Mouse (Mus musculus): ENCODE measurements around the gene Ralgps1. TPM values are rescaled to one million over a fixed set of nuclear protein-coding genes. Genes with fewer than 3 reads are reported as not detected.
A peak's percentile ranks its signal among the peaks of the same experiment; 100 is the strongest.

Gene Ralgps1
- total RNA-seq, 2 experiments from 2014 or later, result 62.8 to 70.2 TPM

GRCm38 (mm10) chr2:33359184-33359583 is 12.1 kb downstream of the Ralgps1 start:
- intact Hi-C loops (cut with DNase I), result no loop called here
- no peak for DNase-seq (ENCODE audit: extremely low spot score in 1 of 2, low spot score in 2 of 2)
- TF ChIP-seq CTCF (IDR thresholded peaks at IDR 0.05), result no peak
- Histone ChIP-seq H3K27ac (no peak overlapping the region), H3K4me3 (no peak overlapping the region)

GRCm38 (mm10) chr2:33357250-33357838 is 13.9 kb downstream of the Ralgps1 start:
- no peak for DNase-seq (ENCODE audit: extremely low spot score in 1 of 2, low spot score in 2 of 2)
- no peak for TF ChIP-seq CTCF (IDR thresholded peaks at IDR 0.05)
- Histone ChIP-seq H3K27ac (no peak overlapping the region), H3K4me3 (no peak overlapping the region)
- intact Hi-C loops (cut with DNase I), result no loop called here

- intact Hi-C loops (cut with DNase I), result no loop called here
- no peak overlapping the region for H3K4me3 ChIP-seq
- peak; percentile 60 to 75 for DNase-seq (ENCODE audit: extremely low spot score in 1 of 2, low spot score in 2 of 2)
- H3K27ac ChIP-seq, result no peak overlapping the region; the same call in 1 of the 2 replicates
- no peak for TF ChIP-seq CTCF (IDR thresholded peaks at IDR 0.05)
Measured at GRCm38 (mm10) chr2:33355558-33355957, 15.7 kb downstream of the Ralgps1 start.

- TF ChIP-seq CTCF (IDR thresholded peaks at IDR 0.05), result no peak
- no peak for DNase-seq (ENCODE audit: extremely low spot score in 1 of 2, low spot score in 2 of 2)
- Histone ChIP-seq H3K27ac (peak overlapping the region; percentile 56), H3K4me3 (no peak overlapping the region)
- intact Hi-C loops (cut with DNase I), result loop anchor here (2.0 kb wide), 1 partner anchor 49 kb away; no protein-coding TSS in a partner anchor
Measured at GRCm38 (mm10) chr2:33353432-33353831, 17.9 kb downstream of the Ralgps1 start.

GRCm38 (mm10) chr2:33351449-33351848 is 19.8 kb downstream of the Ralgps1 start:
- DNase-seq (ENCODE audit: extremely low spot score in 1 of 2, low spot score in 2 of 2), result no peak
- intact Hi-C loops (cut with DNase I), result no loop called here
- Histone ChIP-seq H3K4me3 (no peak overlapping the region), H3K27ac (no peak overlapping the region)
- TF ChIP-seq CTCF (IDR thresholded peaks at IDR 0.05), result no peak

- no peak for TF ChIP-seq CTCF (IDR thresholded peaks at IDR 0.05)
- Histone ChIP-seq H3K4me3 (no peak overlapping the region), H3K27ac (no peak overlapping the region)
- intact Hi-C loops (cut with DNase I), result no loop called here
- no peak for DNase-seq (ENCODE audit: extremely low spot score in 1 of 2, low spot score in 2 of 2)
Measured at GRCm38 (mm10) chr2:33350921-33351320, 20.4 kb downstream of the Ralgps1 start.

- TF ChIP-seq CTCF (IDR thresholded peaks at IDR 0.05), result no peak
- peak overlapping the region; percentile 37; the same call in 1 of the 2 replicates for H3K27ac ChIP-seq
- H3K4me3 ChIP-seq, result no peak overlapping the region
- intact Hi-C loops (cut with DNase I), result loop anchor here (1.0 to 5.0 kb wide), 3 partner anchors 130 to 267 kb away; no protein-coding TSS in a partner anchor
- no peak for DNase-seq (ENCODE audit: extremely low spot score in 1 of 2, low spot score in 2 of 2)
Measured at GRCm38 (mm10) chr2:33349581-33349980, 21.7 kb downstream of the Ralgps1 start.

GRCm38 (mm10) chr2:33349081-33349480 is 22.2 kb downstream of the Ralgps1 start:
- TF ChIP-seq CTCF (IDR thresholded peaks at IDR 0.05), result peak; percentile 89
- peak; percentile 78 to 82 for DNase-seq (ENCODE audit: extremely low spot score in 1 of 2, low spot score in 2 of 2)
- Histone ChIP-seq H3K27ac (no peak overlapping the region; the same call in 1 of the 2 replicates), H3K4me3 (no peak overlapping the region)
- intact Hi-C loops (cut with DNase I), result loop anchor here (1.0 to 5.0 kb wide), 3 partner anchors 130 to 267 kb away; no protein-coding TSS in a partner anchor

- intact Hi-C loops (cut with DNase I), result loop anchor here (5.0 kb wide), 1 partner anchor 266 kb away; no protein-coding TSS in a partner anchor
- Histone ChIP-seq H3K4me3 (no peak overlapping the region), H3K27ac (peak overlapping the region; percentile 3; the same call in 1 of the 2 replicates)
- DNase-seq (ENCODE audit: extremely low spot score in 1 of 2, low spot score in 2 of 2), result no peak
- no peak for TF ChIP-seq CTCF (IDR thresholded peaks at IDR 0.05)
Measured at GRCm38 (mm10) chr2:33348260-33348659, 23.0 kb downstream of the Ralgps1 start.

GRCm38 (mm10) chr2:33347607-33348006 is 23.7 kb downstream of the Ralgps1 start:
- DNase-seq (ENCODE audit: extremely low spot score in 1 of 2, low spot score in 2 of 2), result peak in 1 of 2 experiments; percentile 50
- TF ChIP-seq CTCF (IDR thresholded peaks at IDR 0.05), result peak; percentile 64
- H3K4me3 ChIP-seq, result no peak overlapping the region
- H3K27ac ChIP-seq, result no peak overlapping the region
- intact Hi-C loops (cut with DNase I), result loop anchor here (5.0 kb wide), 1 partner anchor 265 kb away; no protein-coding TSS in a partner anchor

- no peak for TF ChIP-seq CTCF (IDR thresholded peaks at IDR 0.05)
- intact Hi-C loops (cut with DNase I), result loop anchor here (5.0 kb wide), 1 partner anchor 264 kb away; no protein-coding TSS in a partner anchor
- DNase-seq (ENCODE audit: extremely low spot score in 1 of 2, low spot score in 2 of 2), result no peak
- Histone ChIP-seq H3K27ac (no peak overlapping the region), H3K4me3 (no peak overlapping the region)
Measured at GRCm38 (mm10) chr2:33346749-33347148, 24.5 kb downstream of the Ralgps1 start.

- intact Hi-C loops (cut with DNase I), result loop anchor here (5.0 kb wide), 1 partner anchor 264 kb away; no protein-coding TSS in a partner anchor
- peak overlapping the region; percentile 61; the same call in 1 of the 2 replicates for H3K27ac ChIP-seq
Measured at GRCm38 (mm10) chr2:33345956-33346355, 25.3 kb downstream of the Ralgps1 start.

More at GRCm38 (mm10) chr2:33345956-33346355, 25.3 kb downstream of the Ralgps1 start:
- no peak for TF ChIP-seq CTCF (IDR thresholded peaks at IDR 0.05)
- no peak for DNase-seq (ENCODE audit: extremely low spot score in 1 of 2, low spot score in 2 of 2)
- no peak overlapping the region for H3K4me3 ChIP-seq

Measured in left cerebral cortex, adult 2 months (tissue).